Mouse (Mus musculus): ENCODE results near the gene Cav2.

- no peak for TF ChIP-seq CTCF (IDR thresholded peaks at IDR 0.05; ENCODE audit: low read depth)
- TF ChIP-seq EP300 (IDR thresholded peaks at IDR 0.05; ENCODE audit: low read depth): no peak
Measured at GRCm38 (mm10) chr6:17327216-17327615, 46.2 kb downstream of the Cav2 start.

Measured in heart, postnatal 0 days (tissue).